Mouse (Mus musculus) neural tube, embryonic 15.5 days (tissue): ENCODE data around the gene Txnrd2. TPM values are rescaled to one million over a fixed set of nuclear protein-coding genes. Genes with fewer than 3 reads are reported as not detected.

Experiments used
- ATAC-seq: fragments of 200-750 bp; cut with Nextera tagmentation; 2 replicates; pipeline ENCODE4 v1.8.0; 2017; ENCODE audit warnings: mild to moderate bottlenecking, moderate TSS enrichment, moderate library complexity; ENCODE audit not compliant: low FRiP score
- H3K27ac ChIP-seq: fragments of 300-500 bp; sonication (generic); replicated peaks from 2 replicates; pipeline ENCODE4 v1.5.1; 2015; ENCODE audit warnings: mild to moderate bottlenecking, inconsistent platforms
- H3K27me3 ChIP-seq: fragments of 300-500 bp; sonication (generic); replicated peaks from 2 replicates; pipeline ENCODE4 v1.6.1; 2015; ENCODE audit warnings: inconsistent platforms
- H3K36me3 ChIP-seq: fragments of 300-500 bp; sonication (generic); 2 replicates; pipeline ENCODE4 v1.6.1; 2015; ENCODE audit warnings: inconsistent platforms
- H3K4me1 ChIP-seq: fragments of 300-500 bp; sonication (generic); 2 replicates; pipeline ENCODE4 v1.6.1; 2015; ENCODE audit warnings: inconsistent platforms
- H3K4me2 ChIP-seq: fragments of 300-500 bp; sonication (generic); 2 replicates; pipeline ENCODE4 v1.6.1; 2015; ENCODE audit warnings: inconsistent platforms, mild to moderate bottlenecking, moderate library complexity
- H3K4me3 ChIP-seq: fragments of 300-500 bp; sonication (generic); replicated peaks from 2 replicates; pipeline ENCODE4 v1.5.1; 2015; ENCODE audit warnings: mild to moderate bottlenecking, inconsistent platforms
- H3K9ac ChIP-seq: fragments of 300-500 bp; sonication (generic); replicated peaks from 2 replicates; pipeline ENCODE4 v1.6.1; 2015; ENCODE audit warnings: mild to moderate bottlenecking, inconsistent platforms
- H3K9me3 ChIP-seq: fragments of 300-500 bp; sonication (generic); replicated peaks from 2 replicates; pipeline ENCODE4 v1.6.1; 2016; ENCODE audit warnings: inconsistent platforms
- WGBS: fragments of 180-500 bp; shearing (Covaris S2); methylation state at CpG from one replicate; pipeline ENCODE4 v1.1.7; 2015; ENCODE audit warnings: mixed read lengths; 5-methylcytosine and 5-hydroxymethylcytosine counted together
- polyA plus RNA-seq: library from polyadenylated mRNA; unstranded; fragments of >200 nt; fragmentation: Nextera tagmentation; extraction: Ambion mirVana; gene quantifications from 2 replicates; pipeline ENCODE4 v1.2.1, GENCODE M21; 2015

The Txnrd2 gene
- polyA plus RNA-seq, 1 experiment from 2014 or later: 30.9 TPM

GRCm38 (mm10) chr16:18433341-18433920, 7.2 kb downstream of the Txnrd2 start:
- no peak overlapping the region for H3K9ac ChIP-seq
- H3K4me1 ChIP-seq: no peaks in the 10 kb centered on the region
- H3K4me3 ChIP-seq: no peak overlapping the region
- H3K9me3 ChIP-seq: 0 out of 2 replicates have a peak, but pooled peaks cover 2% of the 10 kb centered on the region
- H3K36me3 ChIP-seq: peaks cover 20% of the 10 kb centered on the region
- no peak for ATAC-seq
- no peak overlapping the region for H3K27ac ChIP-seq
- H3K27me3 ChIP-seq: no peaks in the 10 kb centered on the region
- H3K4me2 ChIP-seq: no peak overlapping the region
- WGBS: 95% methylated on average over 5 of the region's 5 CpGs

GRCm38 (mm10) chr16:18436128-18436527, 9.9 kb downstream of the Txnrd2 start:
- Histone ChIP-seq H3K9me3 (0 out of 2 replicates have a peak, but pooled peaks cover 2% of the 10 kb centered on the region), H3K36me3 (peaks cover 30% of the 10 kb centered on the region), H3K4me1 (no peaks in the 10 kb centered on the region), H3K4me2 (no peak overlapping the region), H3K27me3 (no peaks in the 10 kb centered on the region), H3K27ac (no peak overlapping the region), H3K9ac (no peak overlapping the region), H3K4me3 (no peak overlapping the region)
- ATAC-seq: no peak
- 94% methylated on average over 6 of the region's 6 CpGs for WGBS

- Histone ChIP-seq H3K9ac (no peak overlapping the region), H3K27me3 (no peaks in the 10 kb centered on the region), H3K27ac (no peak overlapping the region), H3K9me3 (no peaks in the 10 kb centered on the region), H3K4me2 (no peak overlapping the region), H3K4me1 (no peaks in the 10 kb centered on the region), H3K4me3 (no peak overlapping the region), H3K36me3 (peaks cover 21% of the 10 kb centered on the region)
- ATAC-seq: peak; percentile 93
- 28% methylated on average over 8 of the region's 8 CpGs for WGBS
Observed at GRCm38 (mm10) chr16:18443385-18443841, 17.2 kb downstream of the Txnrd2 start.

- Histone ChIP-seq H3K36me3 (peaks cover 3% of the 10 kb centered on the region; the same call in 1 of the 2 replicates), H3K4me1 (no peaks in the 10 kb centered on the region), H3K9me3 (no peaks in the 10 kb centered on the region), H3K4me3 (no peak overlapping the region), H3K27me3 (no peaks in the 10 kb centered on the region), H3K9ac (no peak overlapping the region), H3K27ac (no peak overlapping the region), H3K4me2 (no peak overlapping the region)
- no peak for ATAC-seq
Observed at GRCm38 (mm10) chr16:18447243-18447642, 21.1 kb downstream of the Txnrd2 start.

- H3K4me1 ChIP-seq: no peaks in the 10 kb centered on the region
- H3K27me3 ChIP-seq: no peaks in the 10 kb centered on the region
- peaks cover 3% of the 10 kb centered on the region; the same call in 1 of the 2 replicates for H3K36me3 ChIP-seq
- H3K27ac ChIP-seq: no peak overlapping the region
- no peak overlapping the region for H3K4me3 ChIP-seq
- 78% methylated on average over 6 of the region's 6 CpGs for WGBS
- no peak overlapping the region for H3K4me2 ChIP-seq
- H3K9me3 ChIP-seq: no peaks in the 10 kb centered on the region
- no peak for ATAC-seq
- H3K9ac ChIP-seq: no peak overlapping the region
Observed at GRCm38 (mm10) chr16:18448104-18448503, 21.9 kb downstream of the Txnrd2 start.

- H3K27me3 ChIP-seq: no peaks in the 10 kb centered on the region
- no peak overlapping the region for H3K27ac ChIP-seq
Observed at GRCm38 (mm10) chr16:18449005-18449404, 22.8 kb downstream of the Txnrd2 start.

GRCm38 (mm10) chr16:18451486-18452181, 25.4 kb downstream of the Txnrd2 start:
- Histone ChIP-seq H3K27me3 (no peaks in the 10 kb centered on the region), H3K9me3 (no peaks in the 10 kb centered on the region), H3K27ac (no peak overlapping the region), H3K4me1 (no peaks in the 10 kb centered on the region), H3K36me3 (peaks cover 3% of the 10 kb centered on the region), H3K9ac (no peak overlapping the region), H3K4me3 (no peak overlapping the region), H3K4me2 (no peak overlapping the region)
- 57% methylated on average over 9 of the region's 9 CpGs for WGBS
- no peak for ATAC-seq

More at GRCm38 (mm10) chr16:18449005-18449404, 22.8 kb downstream of the Txnrd2 start:
- Histone ChIP-seq H3K4me2 (no peak overlapping the region), H3K36me3 (peaks cover 3% of the 10 kb centered on the region; the same call in 1 of the 2 replicates), H3K4me1 (no peaks in the 10 kb centered on the region), H3K9ac (no peak overlapping the region), H3K9me3 (no peaks in the 10 kb centered on the region), H3K4me3 (no peak overlapping the region)
- no peak for ATAC-seq
- WGBS: 95% methylated on average over 4 of the region's 4 CpGs

- Histone ChIP-seq H3K9ac (no peak overlapping the region), H3K4me1 (no peaks in the 10 kb centered on the region), H3K27me3 (no peaks in the 10 kb centered on the region), H3K27ac (no peak overlapping the region), H3K36me3 (peaks cover 11% of the 10 kb centered on the region), H3K9me3 (no peaks in the 10 kb centered on the region), H3K4me3 (no peak overlapping the region), H3K4me2 (no peak overlapping the region)
- WGBS: 75% methylated on average over 8 of the region's 8 CpGs
- ATAC-seq: no peak
Observed at GRCm38 (mm10) chr16:18452361-18452862, 26.2 kb downstream of the Txnrd2 start.

- Histone ChIP-seq H3K4me2 (no peak overlapping the region), H3K27ac (no peak overlapping the region), H3K9me3 (no peaks in the 10 kb centered on the region), H3K9ac (no peak overlapping the region), H3K4me3 (no peak overlapping the region), H3K4me1 (peaks cover under 1% of the 10 kb centered on the region), H3K36me3 (peaks cover 11% of the 10 kb centered on the region), H3K27me3 (0 out of 2 replicates have a peak, but pooled peaks cover 2% of the 10 kb centered on the region)
- no peak for ATAC-seq
- 66% methylated on average over 5 of the region's 5 CpGs for WGBS
Observed at GRCm38 (mm10) chr16:18453846-18454245, 27.7 kb downstream of the Txnrd2 start.

GRCm38 (mm10) chr16:18455407-18455806, 29.2 kb downstream of the Txnrd2 start:
- Histone ChIP-seq H3K4me3 (no peak overlapping the region), H3K27me3 (0 out of 2 replicates have a peak, but pooled peaks cover 2% of the 10 kb centered on the region), H3K4me1 (peaks cover 16% of the 10 kb centered on the region), H3K27ac (no peak overlapping the region), H3K36me3 (peaks cover 11% of the 10 kb centered on the region), H3K9me3 (no peaks in the 10 kb centered on the region), H3K9ac (no peak overlapping the region), H3K4me2 (no peak overlapping the region)
- no peak for ATAC-seq
- WGBS: 89% methylated on average over 6 of the region's 6 CpGs

GRCm38 (mm10) chr16:18458661-18459060, 32.5 kb downstream of the Txnrd2 start:
- H3K36me3 ChIP-seq: peaks cover 11% of the 10 kb centered on the region
- no peaks in the 10 kb centered on the region for H3K9me3 ChIP-seq
- H3K4me1 ChIP-seq: peaks cover 20% of the 10 kb centered on the region
- ATAC-seq: no peak
- no peak overlapping the region for H3K4me2 ChIP-seq
- H3K27ac ChIP-seq: no peak overlapping the region
- no peak overlapping the region for H3K4me3 ChIP-seq
- no peak overlapping the region for H3K9ac ChIP-seq
- 0 out of 2 replicates have a peak, but pooled peaks cover 9% of the 10 kb centered on the region for H3K27me3 ChIP-seq
